Mouse (Mus musculus): Measurements from ENCODE around the gene Nt5dc3. TPM values are rescaled to one million over a fixed set of nuclear protein-coding genes. Genes with fewer than 3 reads are reported as not detected.

Gene Nt5dc3
- 1.1 and 1.3 TPM in 2 replicates for polyA plus RNA-seq (2014; fragmentation: Nextera tagmentation; extraction: Ambion mirVana)

DNA sequence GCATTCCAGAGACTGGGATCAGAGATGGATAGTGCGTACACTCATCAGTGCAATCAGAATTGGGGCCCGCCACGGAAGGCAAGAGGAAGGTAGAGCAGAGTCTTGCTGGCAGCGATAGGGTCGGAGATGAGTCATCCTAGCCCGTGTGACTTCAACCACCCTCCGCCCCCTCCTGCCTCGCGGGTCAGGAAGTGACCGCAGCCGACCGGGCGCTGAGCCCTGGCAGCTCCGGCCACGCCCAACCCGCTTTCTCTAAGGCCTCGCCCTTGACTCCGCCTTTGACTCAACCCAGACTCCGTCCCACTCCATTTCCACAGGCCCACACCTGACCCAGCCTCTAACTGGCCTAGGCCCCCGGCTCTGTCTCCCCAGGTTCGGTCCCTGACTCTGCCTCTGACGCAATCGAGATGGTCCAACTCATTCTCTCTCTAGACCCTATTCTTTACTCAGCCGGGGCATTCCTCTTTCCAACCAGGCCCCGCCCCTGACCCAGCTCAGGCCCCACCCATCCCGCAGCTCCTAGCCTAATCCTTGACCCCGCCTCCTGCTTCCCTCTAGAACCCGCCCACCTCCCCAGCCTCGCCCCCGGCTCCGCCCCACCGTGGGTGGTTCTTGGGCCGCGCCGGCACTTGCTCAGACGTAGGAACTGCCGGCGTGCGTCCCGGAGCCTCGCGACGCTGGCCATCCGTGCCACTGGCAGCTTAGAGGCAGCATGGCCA lies at the start of gene Nt5dc3:
Nt5dc3 (plus strand) TSS at position 608 of the 719 bp plus-strand sequence.
- ATAC-seq (replicated peaks; ENCODE audit: low FRiP score) (peak; percentile 94), DNase-seq (ENCODE audit: low spot score) (peak; percentile 97)
- under 1% methylated on average over 44 of the region's 44 CpGs for WGBS
- peak within 1 kb of the TSS; percentile 40 for H3K27ac ChIP-seq (ENCODE audit: low read depth, low read length)
- no peaks in the 10 kb centered on the region for H3K27me3 ChIP-seq (replicated peaks; ENCODE audit: control insufficient read depth, insufficient read depth, low read length)
- no peaks in the 10 kb centered on the region for H3K36me3 ChIP-seq (ENCODE audit: control insufficient read depth, insufficient read depth, low read length)
- H3K4me3 ChIP-seq (ENCODE audit: low read depth, low read length), result peak within 1 kb of the TSS; percentile 78
- H3K4me2 ChIP-seq, result peak within 1 kb of the TSS; percentile 99
- H3K4me1 ChIP-seq (replicated peaks; ENCODE audit: control insufficient read depth, insufficient read depth, low read length), result peaks cover 19% of the 10 kb centered on the region
- H3K9me3 ChIP-seq (ENCODE audit: control insufficient read depth, low read length), result no peaks in the 10 kb centered on the region
- peak within 1 kb of the TSS; percentile 86 for H3K9ac ChIP-seq (ENCODE audit: low read depth, low read length)

GRCm38 (mm10) chr10:86730823-86731499 lies 47.8 kb upstream of the Nt5dc3 start:
- H3K4me3 ChIP-seq (ENCODE audit: low read depth, low read length), result peak overlapping the region; percentile 39
- no peaks in the 10 kb centered on the region for H3K36me3 ChIP-seq (ENCODE audit: control insufficient read depth, insufficient read depth, low read length)
- WGBS, result 11% methylated on average over 22 of the region's 22 CpGs
- ATAC-seq (replicated peaks; ENCODE audit: low FRiP score) (peak; percentile 21), DNase-seq (ENCODE audit: low spot score) (peak; percentile 84)
- H3K9me3 ChIP-seq (ENCODE audit: control insufficient read depth, low read length), result no peaks in the 10 kb centered on the region
- H3K27me3 ChIP-seq (replicated peaks; ENCODE audit: control insufficient read depth, insufficient read depth, low read length), result no peaks in the 10 kb centered on the region
- H3K27ac ChIP-seq (ENCODE audit: low read depth, low read length), result no peak overlapping the region
- H3K4me1 ChIP-seq (replicated peaks; ENCODE audit: control insufficient read depth, insufficient read depth, low read length), result no peaks in the 10 kb centered on the region; the same call in 1 of the 2 replicates
- H3K9ac ChIP-seq (ENCODE audit: low read depth, low read length), result peak overlapping the region; percentile 53; the same call in 1 of the 2 replicates
- peak overlapping the region; percentile 67 for H3K4me2 ChIP-seq

GRCm38 (mm10) chr10:86731500-86731863 lies 47.3 kb upstream of the Nt5dc3 start:
- ATAC-seq (replicated peaks; ENCODE audit: low FRiP score), result no peak
- H3K9me3 ChIP-seq (ENCODE audit: control insufficient read depth, low read length), result no peaks in the 10 kb centered on the region
- H3K27me3 ChIP-seq (replicated peaks; ENCODE audit: control insufficient read depth, insufficient read depth, low read length), result no peaks in the 10 kb centered on the region
- H3K4me3 ChIP-seq (ENCODE audit: low read depth, low read length), result no peak overlapping the region
- no peak for DNase-seq (ENCODE audit: low spot score)
- H3K27ac ChIP-seq (ENCODE audit: low read depth, low read length), result no peak overlapping the region
- no peaks in the 10 kb centered on the region; the same call in 1 of the 2 replicates for H3K4me1 ChIP-seq (replicated peaks; ENCODE audit: control insufficient read depth, insufficient read depth, low read length)
- H3K36me3 ChIP-seq (ENCODE audit: control insufficient read depth, insufficient read depth, low read length), result no peaks in the 10 kb centered on the region
- H3K9ac ChIP-seq (ENCODE audit: low read depth, low read length), result no peak overlapping the region
- peak overlapping the region; percentile 67 for H3K4me2 ChIP-seq
- 40% methylated on average over 2 of the region's 2 CpGs for WGBS

GRCm38 (mm10) chr10:86735036-86735435 lies 43.8 kb upstream of the Nt5dc3 start:
- H3K36me3 ChIP-seq (ENCODE audit: control insufficient read depth, insufficient read depth, low read length), result no peaks in the 10 kb centered on the region
- no peak overlapping the region for H3K9ac ChIP-seq (ENCODE audit: low read depth, low read length)
- H3K9me3 ChIP-seq (ENCODE audit: control insufficient read depth, low read length), result no peaks in the 10 kb centered on the region
- DNase-seq (ENCODE audit: low spot score), result no peak
- H3K27me3 ChIP-seq (replicated peaks; ENCODE audit: control insufficient read depth, insufficient read depth, low read length), result no peaks in the 10 kb centered on the region
- H3K4me1 ChIP-seq (replicated peaks; ENCODE audit: control insufficient read depth, insufficient read depth, low read length), result no peaks in the 10 kb centered on the region
- H3K27ac ChIP-seq (ENCODE audit: low read depth, low read length), result no peak overlapping the region
- no peak overlapping the region for H3K4me3 ChIP-seq (ENCODE audit: low read depth, low read length)
- ATAC-seq (replicated peaks; ENCODE audit: low FRiP score), result no peak
- H3K4me2 ChIP-seq, result no peak overlapping the region
- 88% methylated on average over 4 of the region's 4 CpGs for WGBS

DNA sequence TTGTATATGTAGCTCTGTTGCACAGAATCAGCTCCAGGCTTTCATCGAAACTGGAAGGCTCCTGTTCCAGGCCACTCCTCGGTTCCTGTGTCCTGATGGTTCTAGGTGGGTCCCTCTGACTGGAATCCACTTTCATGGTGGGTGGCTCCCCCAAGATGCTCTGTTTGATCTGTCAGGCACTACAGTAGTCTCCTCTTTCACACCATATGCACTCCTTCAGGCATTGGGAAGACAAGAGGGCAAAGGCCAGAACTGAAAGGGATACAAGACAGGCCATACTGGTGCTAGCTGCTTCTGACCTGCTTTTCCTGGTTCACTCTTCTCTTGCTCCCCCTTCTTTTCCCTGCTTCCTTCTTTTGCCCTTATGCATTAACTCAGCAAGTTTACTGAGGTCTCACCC lies 35.9 kb upstream of the Nt5dc3 start:
- DNase-seq (ENCODE audit: low spot score) (no peak), ATAC-seq (replicated peaks; ENCODE audit: low FRiP score) (no peak)
- no peaks in the 10 kb centered on the region for H3K36me3 ChIP-seq (ENCODE audit: control insufficient read depth, insufficient read depth, low read length)
- WGBS, result 89% methylated on average over 2 of the region's 2 CpGs
- no peaks in the 10 kb centered on the region for H3K4me1 ChIP-seq (replicated peaks; ENCODE audit: control insufficient read depth, insufficient read depth, low read length)
- no peak overlapping the region for H3K4me2 ChIP-seq
- no peak overlapping the region for H3K9ac ChIP-seq (ENCODE audit: low read depth, low read length)
- H3K9me3 ChIP-seq (ENCODE audit: control insufficient read depth, low read length), result no peaks in the 10 kb centered on the region
- no peak overlapping the region for H3K4me3 ChIP-seq (ENCODE audit: low read depth, low read length)
- H3K27ac ChIP-seq (ENCODE audit: low read depth, low read length), result no peak overlapping the region
- no peaks in the 10 kb centered on the region for H3K27me3 ChIP-seq (replicated peaks; ENCODE audit: control insufficient read depth, insufficient read depth, low read length)

DNA sequence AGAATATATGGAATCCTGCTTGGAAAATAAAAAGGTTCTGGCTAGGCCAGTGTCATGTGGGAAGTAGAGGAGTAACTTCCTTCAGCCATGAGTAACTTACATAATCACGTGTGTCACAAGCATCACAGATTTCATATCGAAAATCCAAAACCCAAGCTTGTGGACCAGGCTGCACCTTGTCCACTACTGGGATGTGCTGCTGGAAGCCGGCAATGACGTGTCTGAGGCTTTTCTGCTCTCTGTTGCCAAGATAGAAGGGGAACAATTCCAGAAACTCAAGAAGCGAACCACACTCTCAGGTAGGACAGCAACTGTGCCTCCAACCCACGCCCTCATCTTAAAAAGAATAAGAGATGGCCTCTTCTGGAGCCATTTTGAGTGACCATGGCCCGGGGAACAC lies 34.5 kb upstream of the Nt5dc3 start:
- H3K4me3 ChIP-seq (ENCODE audit: low read depth, low read length), result no peak overlapping the region
- 84% methylated on average over 7 of the region's 7 CpGs for WGBS
- H3K27ac ChIP-seq (ENCODE audit: low read depth, low read length), result no peak overlapping the region
- DNase-seq (ENCODE audit: low spot score) (no peak), ATAC-seq (replicated peaks; ENCODE audit: low FRiP score) (no peak)
- H3K36me3 ChIP-seq (ENCODE audit: control insufficient read depth, insufficient read depth, low read length), result no peaks in the 10 kb centered on the region
- H3K4me1 ChIP-seq (replicated peaks; ENCODE audit: control insufficient read depth, insufficient read depth, low read length), result no peaks in the 10 kb centered on the region
- no peaks in the 10 kb centered on the region for H3K9me3 ChIP-seq (ENCODE audit: control insufficient read depth, low read length)
- no peak overlapping the region for H3K4me2 ChIP-seq
- H3K27me3 ChIP-seq (replicated peaks; ENCODE audit: control insufficient read depth, insufficient read depth, low read length), result no peaks in the 10 kb centered on the region
- H3K9ac ChIP-seq (ENCODE audit: low read depth, low read length), result no peak overlapping the region

GRCm38 (mm10) chr10:86755816-86756502 lies 22.8 kb upstream of the Nt5dc3 start:
- H3K9ac ChIP-seq (ENCODE audit: low read depth, low read length), result no peak overlapping the region
- ATAC-seq (replicated peaks; ENCODE audit: low FRiP score) (no peak), DNase-seq (ENCODE audit: low spot score) (no peak)
- no peaks in the 10 kb centered on the region for H3K4me1 ChIP-seq (replicated peaks; ENCODE audit: control insufficient read depth, insufficient read depth, low read length)
- no peaks in the 10 kb centered on the region for H3K36me3 ChIP-seq (ENCODE audit: control insufficient read depth, insufficient read depth, low read length)
- H3K27me3 ChIP-seq (replicated peaks; ENCODE audit: control insufficient read depth, insufficient read depth, low read length), result no peaks in the 10 kb centered on the region
- no peak overlapping the region for H3K4me2 ChIP-seq
- H3K4me3 ChIP-seq (ENCODE audit: low read depth, low read length), result no peak overlapping the region
- H3K9me3 ChIP-seq (ENCODE audit: control insufficient read depth, low read length), result no peaks in the 10 kb centered on the region
- 76% methylated on average over 6 of the region's 6 CpGs for WGBS
- no peak overlapping the region for H3K27ac ChIP-seq (ENCODE audit: low read depth, low read length)

DNA sequence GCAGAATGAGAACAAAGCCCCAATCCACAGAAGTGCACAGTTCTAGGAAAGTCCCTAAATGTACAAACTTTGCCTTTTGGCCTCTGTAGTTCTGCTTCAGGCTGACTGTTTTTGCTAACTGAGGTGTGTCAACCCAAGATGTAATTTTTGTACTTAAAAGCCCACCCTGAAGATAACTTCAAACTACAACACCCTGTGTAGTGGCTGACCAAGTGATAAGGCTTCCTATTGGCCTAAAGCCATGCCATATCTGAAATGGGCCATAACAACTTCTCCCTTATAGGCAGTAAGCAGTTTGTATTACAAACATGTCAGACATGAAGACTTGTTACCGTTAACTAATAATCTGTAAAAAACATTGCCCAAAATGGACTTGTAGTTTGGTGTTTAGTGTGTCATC lies 21.1 kb upstream of the Nt5dc3 start:
- Histone ChIP-seq H3K4me1 (replicated peaks; ENCODE audit: control insufficient read depth, insufficient read depth, low read length) (no peaks in the 10 kb centered on the region), H3K4me2 (no peak overlapping the region), H3K4me3 (ENCODE audit: low read depth, low read length) (no peak overlapping the region), H3K9ac (ENCODE audit: low read depth, low read length) (no peak overlapping the region), H3K27ac (ENCODE audit: low read depth, low read length) (no peak overlapping the region), H3K27me3 (replicated peaks; ENCODE audit: control insufficient read depth, insufficient read depth, low read length) (no peaks in the 10 kb centered on the region), H3K36me3 (ENCODE audit: control insufficient read depth, insufficient read depth, low read length) (no peaks in the 10 kb centered on the region), H3K9me3 (ENCODE audit: control insufficient read depth, low read length) (no peaks in the 10 kb centered on the region)
- ATAC-seq (replicated peaks; ENCODE audit: low FRiP score) (no peak), DNase-seq (ENCODE audit: low spot score) (no peak)
- WGBS, result 91% methylated on average over 1 of the region's 1 CpGs
